Mouse (Mus musculus): ENCODE results near the gene Ranbp9. TPM values are rescaled to one million over a fixed set of nuclear protein-coding genes. Genes with fewer than 3 reads are reported as not detected.

Ranbp9 gene
- polyA plus RNA-seq, 1 experiment from 2014 or later, result 12.2 TPM

DNA sequence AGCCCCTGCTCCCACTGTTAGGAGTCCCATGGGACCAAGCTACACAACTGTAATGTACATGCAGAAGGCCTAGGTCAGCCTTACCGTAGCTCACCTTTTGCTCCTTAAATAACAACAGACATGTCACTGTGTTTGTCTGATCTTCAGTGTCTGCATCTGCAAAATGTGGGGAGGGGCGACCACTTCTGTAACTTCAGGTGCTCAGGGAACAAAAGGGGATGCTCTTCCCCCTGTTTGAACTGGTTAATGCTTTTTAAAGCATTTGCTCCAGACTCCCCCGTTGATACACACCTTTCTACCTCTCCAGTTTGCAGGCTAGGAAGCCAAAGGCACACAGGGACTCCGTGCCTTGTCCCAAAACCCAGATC, 19.4 kb upstream of the Ranbp9 start:
- 89% methylated on average over 4 of the region's 4 CpGs for WGBS (ENCODE audit: insufficient replicate concordance)
- Histone ChIP-seq H3K9ac (ENCODE audit: low read depth, low read length) (no peak overlapping the region), H3K4me1 (ENCODE audit: control insufficient read depth, insufficient read depth, low read length) (no peaks in the 10 kb centered on the region), H3K27me3 (ENCODE audit: control insufficient read depth, insufficient read depth, low read length) (no peaks in the 10 kb centered on the region), H3K27ac (ENCODE audit: low read depth, low read length) (no peak overlapping the region), H3K9me3 (replicated peaks; ENCODE audit: control insufficient read depth, low read length) (no peaks in the 10 kb centered on the region), H3K4me2 (no peak overlapping the region), H3K36me3 (ENCODE audit: control insufficient read depth, insufficient read depth, low read length) (no peaks in the 10 kb centered on the region), H3K4me3 (ENCODE audit: low read depth, low read length) (no peak overlapping the region)
- ATAC-seq (replicated peaks; ENCODE audit: insufficient number of reproducible peaks, low FRiP score, low TSS enrichment), result no peak

DNA sequence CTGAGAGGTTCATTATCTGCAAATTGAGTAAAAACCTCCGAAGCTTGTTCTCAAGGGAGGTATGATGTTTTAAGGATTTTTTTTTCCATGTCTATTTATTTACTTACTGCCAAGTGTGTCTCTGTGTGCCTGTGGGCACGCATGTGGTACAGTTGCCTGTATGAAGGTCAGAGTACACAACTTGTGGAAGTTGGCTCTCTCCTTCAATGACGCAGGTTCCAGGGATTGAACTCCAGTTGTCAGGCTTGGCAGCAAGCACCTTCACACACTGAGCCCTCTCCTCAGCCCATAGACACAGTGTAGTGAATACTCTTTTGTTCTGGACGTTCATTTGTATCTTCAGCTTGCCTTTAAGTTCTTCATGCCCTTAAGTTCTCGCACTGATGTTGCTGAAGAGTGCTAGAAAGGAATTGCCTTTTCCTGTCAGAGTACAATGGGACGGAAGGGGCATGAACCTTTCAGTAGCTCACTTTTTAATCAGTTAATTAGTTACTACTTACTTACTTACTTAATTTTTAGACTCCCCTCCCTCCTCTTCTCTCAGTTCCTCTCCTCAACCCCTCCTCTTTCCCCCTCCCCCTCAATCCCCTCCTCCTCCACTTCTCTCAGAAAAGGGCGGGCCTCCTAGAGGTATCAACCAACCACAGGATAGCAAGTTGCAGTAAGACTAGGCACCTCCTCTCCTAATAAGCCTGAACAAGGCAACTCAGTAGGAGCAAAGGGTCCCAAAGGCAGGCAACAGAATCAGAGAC, 18.8 kb upstream of the Ranbp9 start:
- ATAC-seq (replicated peaks; ENCODE audit: insufficient number of reproducible peaks, low FRiP score, low TSS enrichment), result no peak
- no peak overlapping the region for H3K4me2 ChIP-seq
- no peaks in the 10 kb centered on the region for H3K4me1 ChIP-seq (ENCODE audit: control insufficient read depth, insufficient read depth, low read length)
- no peak overlapping the region for H3K27ac ChIP-seq (ENCODE audit: low read depth, low read length)
- H3K9ac ChIP-seq (ENCODE audit: low read depth, low read length), result no peak overlapping the region
- H3K27me3 ChIP-seq (ENCODE audit: control insufficient read depth, insufficient read depth, low read length), result no peaks in the 10 kb centered on the region
- H3K36me3 ChIP-seq (ENCODE audit: control insufficient read depth, insufficient read depth, low read length), result no peaks in the 10 kb centered on the region
- H3K9me3 ChIP-seq (replicated peaks; ENCODE audit: control insufficient read depth, low read length), result no peaks in the 10 kb centered on the region
- H3K4me3 ChIP-seq (ENCODE audit: low read depth, low read length), result no peak overlapping the region
- 67% methylated on average over 7 of the region's 7 CpGs for WGBS (ENCODE audit: insufficient replicate concordance)

DNA sequence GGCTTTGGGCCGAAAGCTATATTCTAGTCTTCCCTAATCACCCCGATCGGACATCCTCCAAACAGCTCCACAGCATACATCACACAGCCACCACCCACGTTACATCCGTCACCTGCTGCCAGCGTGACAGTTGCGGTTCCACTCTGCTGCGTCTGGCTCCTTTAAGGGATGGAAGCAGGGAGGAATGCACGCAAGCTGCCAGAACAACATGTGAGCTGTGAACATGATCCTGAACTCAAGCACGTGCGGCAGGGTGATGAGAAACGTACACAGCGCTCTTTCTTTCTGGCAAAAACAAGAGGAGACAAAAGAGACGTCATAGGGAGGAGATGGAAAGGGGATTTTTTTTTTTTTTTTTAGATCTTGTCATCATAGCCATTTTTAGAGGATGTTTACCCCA, 17.8 kb upstream of the Ranbp9 start:
- Histone ChIP-seq H3K27me3 (ENCODE audit: control insufficient read depth, insufficient read depth, low read length) (no peaks in the 10 kb centered on the region), H3K9me3 (replicated peaks; ENCODE audit: control insufficient read depth, low read length) (no peaks in the 10 kb centered on the region), H3K9ac (ENCODE audit: low read depth, low read length) (no peak overlapping the region), H3K4me2 (no peak overlapping the region), H3K4me3 (ENCODE audit: low read depth, low read length) (no peak overlapping the region), H3K36me3 (ENCODE audit: control insufficient read depth, insufficient read depth, low read length) (no peaks in the 10 kb centered on the region), H3K27ac (ENCODE audit: low read depth, low read length) (no peak overlapping the region), H3K4me1 (ENCODE audit: control insufficient read depth, insufficient read depth, low read length) (no peaks in the 10 kb centered on the region)
- no peak for ATAC-seq (replicated peaks; ENCODE audit: insufficient number of reproducible peaks, low FRiP score, low TSS enrichment)
- 68% methylated on average over 14 of the region's 14 CpGs for WGBS (ENCODE audit: insufficient replicate concordance)

GRCm38 (mm10) chr13:43497769-43498168, 16.7 kb upstream of the Ranbp9 start:
- Histone ChIP-seq H3K4me2 (no peak overlapping the region), H3K27ac (ENCODE audit: low read depth, low read length) (no peak overlapping the region), H3K4me1 (ENCODE audit: control insufficient read depth, insufficient read depth, low read length) (no peaks in the 10 kb centered on the region), H3K9ac (ENCODE audit: low read depth, low read length) (no peak overlapping the region), H3K27me3 (ENCODE audit: control insufficient read depth, insufficient read depth, low read length) (no peaks in the 10 kb centered on the region), H3K36me3 (ENCODE audit: control insufficient read depth, insufficient read depth, low read length) (no peaks in the 10 kb centered on the region), H3K9me3 (replicated peaks; ENCODE audit: control insufficient read depth, low read length) (no peaks in the 10 kb centered on the region), H3K4me3 (ENCODE audit: low read depth, low read length) (no peak overlapping the region)
- whole genome bisulfite sequencing (ENCODE audit: insufficient replicate concordance), result 93% methylated on average over 3 of the region's 3 CpGs
- no peak for ATAC-seq (replicated peaks; ENCODE audit: insufficient number of reproducible peaks, low FRiP score, low TSS enrichment)

DNA sequence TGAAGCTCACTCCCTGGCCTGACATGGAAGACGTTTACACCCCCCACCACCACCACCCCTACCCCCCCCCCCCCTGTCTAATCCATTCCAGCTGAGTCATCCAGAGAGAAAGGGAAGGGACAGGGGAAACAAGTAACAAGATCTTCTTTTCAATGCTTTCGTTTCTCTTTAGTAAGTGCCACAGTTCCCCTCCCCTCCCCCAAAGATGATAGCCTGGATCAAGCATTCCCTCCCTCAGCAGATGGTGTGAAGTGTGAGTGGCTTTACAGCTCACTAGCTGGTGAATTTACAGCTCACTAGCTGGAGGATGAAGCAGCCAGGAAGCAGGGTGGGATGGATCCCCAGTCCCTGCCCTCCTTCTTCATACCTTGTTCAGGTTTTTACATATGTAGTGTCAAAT, 15.6 kb upstream of the Ranbp9 start:
- Histone ChIP-seq H3K9me3 (replicated peaks; ENCODE audit: control insufficient read depth, low read length) (no peaks in the 10 kb centered on the region), H3K27me3 (ENCODE audit: control insufficient read depth, insufficient read depth, low read length) (no peaks in the 10 kb centered on the region), H3K27ac (ENCODE audit: low read depth, low read length) (no peak overlapping the region), H3K36me3 (ENCODE audit: control insufficient read depth, insufficient read depth, low read length) (no peaks in the 10 kb centered on the region), H3K9ac (ENCODE audit: low read depth, low read length) (no peak overlapping the region), H3K4me1 (ENCODE audit: control insufficient read depth, insufficient read depth, low read length) (no peaks in the 10 kb centered on the region), H3K4me2 (no peak overlapping the region), H3K4me3 (ENCODE audit: low read depth, low read length) (no peak overlapping the region)
- 12% methylated on average over 2 of the region's 2 CpGs for WGBS (ENCODE audit: insufficient replicate concordance)
- ATAC-seq (replicated peaks; ENCODE audit: insufficient number of reproducible peaks, low FRiP score, low TSS enrichment), result no peak

DNA sequence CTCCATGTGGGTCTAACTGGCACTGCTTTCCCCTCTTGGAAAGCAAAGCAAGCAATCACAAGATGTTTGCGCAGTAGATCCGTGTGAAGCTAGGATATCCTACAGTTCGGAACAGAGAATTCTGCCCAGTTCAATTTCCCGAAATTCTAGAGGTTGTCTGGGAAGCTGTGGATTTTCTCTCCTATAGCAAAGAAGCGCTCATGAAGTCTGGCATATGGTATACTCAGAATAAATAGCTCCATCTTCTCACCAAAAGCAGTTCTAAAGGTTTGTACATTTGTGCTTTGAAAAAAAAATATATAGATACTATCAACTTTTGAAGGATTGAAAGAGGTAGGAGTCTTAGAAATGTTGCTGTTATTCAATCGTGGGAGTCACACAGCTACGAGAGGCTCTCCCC, 14.6 kb upstream of the Ranbp9 start:
- H3K9ac ChIP-seq (ENCODE audit: low read depth, low read length), result no peak overlapping the region
- WGBS (ENCODE audit: insufficient replicate concordance), result 84% methylated on average over 7 of the region's 7 CpGs
- no peak overlapping the region for H3K4me3 ChIP-seq (ENCODE audit: low read depth, low read length)
- no peak overlapping the region for H3K27ac ChIP-seq (ENCODE audit: low read depth, low read length)
- no peaks in the 10 kb centered on the region for H3K27me3 ChIP-seq (ENCODE audit: control insufficient read depth, insufficient read depth, low read length)
- ATAC-seq (replicated peaks; ENCODE audit: insufficient number of reproducible peaks, low FRiP score, low TSS enrichment), result no peak
- no peaks in the 10 kb centered on the region for H3K4me1 ChIP-seq (ENCODE audit: control insufficient read depth, insufficient read depth, low read length)
- H3K9me3 ChIP-seq (replicated peaks; ENCODE audit: control insufficient read depth, low read length), result 0 out of 2 replicates have a peak, but pooled peaks cover 2% of the 10 kb centered on the region
- H3K4me2 ChIP-seq, result no peak overlapping the region
- no peaks in the 10 kb centered on the region for H3K36me3 ChIP-seq (ENCODE audit: control insufficient read depth, insufficient read depth, low read length)

GRCm38 (mm10) chr13:43493725-43494124, 12.6 kb upstream of the Ranbp9 start:
- Histone ChIP-seq H3K4me2 (no peak overlapping the region), H3K27ac (ENCODE audit: low read depth, low read length) (no peak overlapping the region), H3K9me3 (replicated peaks; ENCODE audit: control insufficient read depth, low read length) (0 out of 2 replicates have a peak, but pooled peaks cover 2% of the 10 kb centered on the region), H3K9ac (ENCODE audit: low read depth, low read length) (no peak overlapping the region), H3K4me3 (ENCODE audit: low read depth, low read length) (no peak overlapping the region), H3K36me3 (ENCODE audit: control insufficient read depth, insufficient read depth, low read length) (no peaks in the 10 kb centered on the region), H3K27me3 (ENCODE audit: control insufficient read depth, insufficient read depth, low read length) (no peaks in the 10 kb centered on the region), H3K4me1 (ENCODE audit: control insufficient read depth, insufficient read depth, low read length) (no peaks in the 10 kb centered on the region)
- ATAC-seq (replicated peaks; ENCODE audit: insufficient number of reproducible peaks, low FRiP score, low TSS enrichment), result no peak
- 81% methylated on average over 7 of the region's 7 CpGs for WGBS (ENCODE audit: insufficient replicate concordance)

DNA sequence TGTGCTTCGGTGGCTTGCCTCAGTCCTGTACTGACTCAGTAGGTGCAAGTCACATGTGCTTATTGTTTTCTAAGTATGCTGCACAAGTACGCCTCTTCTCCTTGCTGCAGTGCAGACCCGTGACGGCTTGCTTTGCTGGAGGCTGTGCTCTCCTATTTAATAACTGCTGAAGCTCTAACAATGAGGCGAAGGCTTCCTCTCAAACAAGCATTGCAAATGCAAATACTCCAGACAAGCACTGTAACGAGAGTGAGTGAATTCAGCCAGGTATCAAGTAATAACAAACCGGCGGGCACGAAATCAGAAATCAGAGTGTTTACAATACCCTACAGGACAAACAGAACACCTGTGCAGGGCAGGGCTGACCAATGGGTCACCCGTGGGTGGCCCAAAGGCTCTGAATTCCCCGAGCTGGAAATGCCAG, 12.0 kb upstream of the Ranbp9 start:
- no peaks in the 10 kb centered on the region for H3K4me1 ChIP-seq (ENCODE audit: control insufficient read depth, insufficient read depth, low read length)
- 76% methylated on average over 11 of the region's 11 CpGs for WGBS (ENCODE audit: insufficient replicate concordance)
- H3K4me2 ChIP-seq, result no peak overlapping the region
- 0 out of 2 replicates have a peak, but pooled peaks cover 2% of the 10 kb centered on the region for H3K9me3 ChIP-seq (replicated peaks; ENCODE audit: control insufficient read depth, low read length)
- no peak overlapping the region for H3K27ac ChIP-seq (ENCODE audit: low read depth, low read length)
- no peaks in the 10 kb centered on the region for H3K27me3 ChIP-seq (ENCODE audit: control insufficient read depth, insufficient read depth, low read length)
- H3K36me3 ChIP-seq (ENCODE audit: control insufficient read depth, insufficient read depth, low read length), result no peaks in the 10 kb centered on the region
- ATAC-seq (replicated peaks; ENCODE audit: insufficient number of reproducible peaks, low FRiP score, low TSS enrichment), result no peak
- no peak overlapping the region for H3K9ac ChIP-seq (ENCODE audit: low read depth, low read length)
- H3K4me3 ChIP-seq (ENCODE audit: low read depth, low read length), result no peak overlapping the region

Data from heart, embryonic 11.5 days (tissue).